Mouse (Mus musculus) embryonic facial prominence, embryonic 11.5 days (tissue): ENCODE results near the gene Mef2a. TPM values are rescaled to one million over a fixed set of nuclear protein-coding genes. Genes with fewer than 3 reads are reported as not detected.

Experiments used
- ATAC-seq: fragments of 200-750 bp; cut with Nextera tagmentation; replicated peaks from 2 replicates; pipeline ENCODE4 v1.8.0; 2017; ENCODE audit warnings: low read depth; ENCODE audit not compliant: insufficient number of reproducible peaks, low FRiP score, low TSS enrichment
- DNase-seq: peaks from one replicate; pipeline ENCODE4 v3.0.0-alpha.2; 2015; ENCODE audit warnings: low spot score
- H3K27ac ChIP-seq: fragments of 300-500 bp; sonication (generic); replicated peaks from 2 replicates; pipeline ENCODE4 v1.5.1; 2014; ENCODE audit warnings: mild to moderate bottlenecking, low read depth, low read length, control low read depth
- H3K27me3 ChIP-seq: fragments of 300-500 bp; sonication (generic); 2 replicates; pipeline ENCODE4 v1.6.1; 2014; ENCODE audit warnings: mild to moderate bottlenecking, low read length, moderate library complexity, mixed read lengths; ENCODE audit not compliant: control insufficient read depth, insufficient read depth
- H3K36me3 ChIP-seq: fragments of 300-500 bp; sonication (generic); replicated peaks from 2 replicates; pipeline ENCODE4 v1.6.1; 2014; ENCODE audit warnings: low read depth, mild to moderate bottlenecking, low read length, moderate library complexity, mixed read lengths; ENCODE audit not compliant: control insufficient read depth, insufficient read depth
- H3K4me1 ChIP-seq: fragments of 300-500 bp; sonication (generic); 2 replicates; pipeline ENCODE4 v1.6.1; 2014; ENCODE audit warnings: low read length, mixed read lengths; ENCODE audit not compliant: control insufficient read depth, insufficient read depth
- H3K4me2 ChIP-seq: fragments of 300-500 bp; sonication (generic); 2 replicates; pipeline ENCODE4 v1.6.1; 2014; ENCODE audit warnings: low read depth, mild to moderate bottlenecking, control low read depth, low read length, moderate library complexity
- H3K4me3 ChIP-seq: fragments of 300-500 bp; sonication (generic); 2 replicates; pipeline ENCODE4 v1.5.1; 2014; ENCODE audit warnings: low read depth, low read length, control low read depth
- H3K9ac ChIP-seq: fragments of 300-500 bp; sonication (generic); replicated peaks from 2 replicates; pipeline ENCODE4 v1.6.1; 2014; ENCODE audit warnings: mild to moderate bottlenecking, control low read depth, low read length
- H3K9me3 ChIP-seq: fragments of 300-500 bp; sonication (generic); replicated peaks from 2 replicates; pipeline ENCODE4 v1.6.1; 2016; ENCODE audit warnings: mild to moderate bottlenecking, low read length, inconsistent platforms, mixed read lengths; ENCODE audit not compliant: control insufficient read depth
- WGBS: fragments of 180-500 bp; shearing (Covaris S2); extraction: QIAGEN DNeasy Blood & Tissue Kit; methylation state at CpG from one replicate; pipeline ENCODE4 v1.1.7; 2014; 5-methylcytosine and 5-hydroxymethylcytosine counted together
- polyA plus RNA-seq: library from polyadenylated mRNA; unstranded; fragments of >200 nt; fragmentation: Nextera tagmentation; extraction: Ambion mirVana; gene quantifications from 2 replicates; pipeline ENCODE4 v1.2.1, GENCODE M21; 2014

Mef2a gene
- polyA plus RNA-seq, 1 experiment from 2014 or later = 29.4 TPM

DNA sequence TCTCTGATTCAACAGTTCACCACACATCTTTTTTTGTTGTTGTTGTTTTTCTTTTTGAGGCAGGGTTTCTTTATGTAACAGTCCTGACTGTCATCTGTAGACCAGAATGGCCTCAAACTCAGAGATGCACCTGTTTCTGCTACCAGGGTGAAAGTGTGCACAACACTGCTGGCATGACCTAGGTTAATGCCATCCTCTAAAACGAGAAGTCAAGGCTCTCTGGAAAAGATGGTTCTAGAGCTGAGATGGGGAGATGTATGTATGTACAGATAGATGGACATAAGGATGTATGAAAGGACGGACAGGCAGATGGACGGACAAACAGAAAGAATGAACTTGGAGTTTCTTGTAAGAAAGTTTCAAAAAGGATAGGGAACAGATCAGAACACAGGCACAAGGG, 12.1 kb downstream of the Mef2a start:
- Histone ChIP-seq H3K9me3 (no peaks in the 10 kb centered on the region), H3K36me3 (no peaks in the 10 kb centered on the region), H3K4me1 (no peaks in the 10 kb centered on the region), H3K9ac (no peak overlapping the region), H3K27me3 (no peaks in the 10 kb centered on the region), H3K27ac (no peak overlapping the region), H3K4me3 (no peak overlapping the region), H3K4me2 (no peak overlapping the region)
- no peak for DNase-seq
- no peak for ATAC-seq
- WGBS = 89% methylated on average over 3 of the region's 3 CpGs

DNA sequence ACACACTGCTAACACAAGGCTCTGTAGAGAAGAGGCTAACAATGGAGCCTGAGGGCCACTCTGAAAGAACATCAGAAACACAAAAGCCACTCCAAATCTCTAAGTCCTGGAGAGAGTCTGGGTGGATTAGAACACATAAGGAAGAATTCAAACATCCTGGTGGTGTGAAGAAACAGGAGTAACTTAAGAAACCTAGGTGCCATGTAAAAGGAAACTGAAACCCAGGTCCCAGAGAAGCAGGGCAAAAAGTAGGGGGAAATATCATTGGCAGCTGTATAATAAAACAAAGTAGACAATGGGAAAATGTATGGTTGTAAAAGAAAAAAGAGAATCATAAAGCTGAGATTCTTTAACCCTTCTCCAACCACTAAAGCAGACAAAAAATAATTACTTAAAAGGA, 12.8 kb downstream of the Mef2a start:
- no peak overlapping the region for H3K9ac ChIP-seq
- no peaks in the 10 kb centered on the region for H3K36me3 ChIP-seq
- no peak overlapping the region for H3K27ac ChIP-seq
- DNase-seq (no peak), ATAC-seq (no peak)
- no peak overlapping the region for H3K4me3 ChIP-seq
- no peaks in the 10 kb centered on the region for H3K9me3 ChIP-seq
- no peaks in the 10 kb centered on the region for H3K4me1 ChIP-seq
- no peaks in the 10 kb centered on the region for H3K27me3 ChIP-seq
- H3K4me2 ChIP-seq = no peak overlapping the region

DNA sequence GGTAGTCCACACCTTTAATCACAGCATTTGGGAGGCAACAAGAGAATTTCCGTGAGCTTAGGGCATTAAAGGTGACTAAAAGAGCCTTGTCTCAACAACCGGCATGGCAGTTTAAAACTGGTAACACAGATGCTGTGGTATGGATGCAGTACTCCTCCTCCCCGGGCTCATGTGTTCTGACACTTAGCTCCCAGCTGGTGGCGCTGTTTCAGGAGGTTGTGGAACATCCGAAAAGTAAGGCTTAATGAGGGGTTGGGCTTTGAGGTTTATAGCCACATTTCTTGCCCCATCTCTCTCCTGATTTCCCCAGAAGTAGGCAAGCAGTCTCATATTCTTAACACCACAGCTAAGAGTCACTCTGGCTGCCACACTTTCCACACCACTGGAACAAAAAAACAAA, 16.8 kb downstream of the Mef2a start:
- Histone ChIP-seq H3K27ac (no peak overlapping the region), H3K4me2 (no peak overlapping the region), H3K36me3 (no peaks in the 10 kb centered on the region), H3K4me3 (no peak overlapping the region), H3K9me3 (no peaks in the 10 kb centered on the region), H3K9ac (no peak overlapping the region), H3K27me3 (no peaks in the 10 kb centered on the region), H3K4me1 (no peaks in the 10 kb centered on the region)
- 92% methylated on average over 5 of the region's 5 CpGs for WGBS
- DNase-seq (no peak), ATAC-seq (no peak)

DNA sequence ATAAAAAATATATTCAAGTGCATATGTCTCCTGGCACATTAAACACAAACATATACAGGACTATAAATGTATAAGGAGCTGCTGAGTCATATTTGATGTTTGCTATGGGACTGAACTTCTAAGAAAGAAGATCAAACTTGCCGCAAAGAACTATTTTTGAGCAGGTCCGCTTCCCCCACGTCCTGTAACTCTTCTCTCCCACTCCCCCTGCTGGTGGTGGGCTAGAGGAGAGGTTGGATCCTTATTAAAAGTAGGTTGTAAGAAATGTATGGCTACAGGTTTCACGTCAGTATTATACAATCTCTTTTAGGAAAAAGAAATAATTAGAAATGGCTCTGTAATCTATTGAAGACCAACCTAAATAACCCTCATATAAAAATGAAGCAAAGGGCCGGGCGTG, 19.0 kb downstream of the Mef2a start:
- H3K4me1 ChIP-seq = no peaks in the 10 kb centered on the region
- no peak overlapping the region for H3K27ac ChIP-seq
- no peaks in the 10 kb centered on the region for H3K27me3 ChIP-seq
- H3K4me2 ChIP-seq = no peak overlapping the region
- H3K4me3 ChIP-seq = no peak overlapping the region
- no peaks in the 10 kb centered on the region for H3K36me3 ChIP-seq
- ATAC-seq (no peak), DNase-seq (no peak)
- 87% methylated on average over 6 of the region's 6 CpGs for WGBS
- H3K9ac ChIP-seq = no peak overlapping the region
- no peaks in the 10 kb centered on the region for H3K9me3 ChIP-seq

DNA sequence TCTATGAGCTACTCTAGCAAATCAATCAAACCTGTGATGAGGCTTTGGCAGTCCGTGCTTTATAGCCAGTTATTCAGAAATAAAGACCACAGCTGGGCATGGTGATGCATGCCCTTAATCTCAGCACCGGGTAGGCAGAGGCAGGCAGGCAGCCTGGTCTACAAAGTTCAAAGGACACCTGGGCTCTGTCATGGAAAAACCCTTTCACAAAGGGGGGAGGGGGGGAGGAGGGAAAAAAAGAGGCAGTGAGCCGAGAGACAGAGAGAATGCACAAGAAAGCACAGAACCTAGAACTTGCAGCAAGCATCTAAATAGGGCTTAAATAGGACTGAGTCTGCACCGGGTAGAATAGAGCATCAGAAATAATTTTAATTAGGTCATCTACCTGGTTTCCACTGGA, 19.7 kb downstream of the Mef2a start:
- no peaks in the 10 kb centered on the region for H3K9me3 ChIP-seq
- no peak for ATAC-seq
- DNase-seq = no peak
- no peaks in the 10 kb centered on the region for H3K27me3 ChIP-seq
- no peak overlapping the region for H3K4me3 ChIP-seq
- no peaks in the 10 kb centered on the region for H3K4me1 ChIP-seq
- no peaks in the 10 kb centered on the region for H3K36me3 ChIP-seq
- 76% methylated on average over 4 of the region's 4 CpGs for WGBS
- no peak overlapping the region for H3K4me2 ChIP-seq
- no peak overlapping the region for H3K27ac ChIP-seq
- H3K9ac ChIP-seq = no peak overlapping the region

DNA sequence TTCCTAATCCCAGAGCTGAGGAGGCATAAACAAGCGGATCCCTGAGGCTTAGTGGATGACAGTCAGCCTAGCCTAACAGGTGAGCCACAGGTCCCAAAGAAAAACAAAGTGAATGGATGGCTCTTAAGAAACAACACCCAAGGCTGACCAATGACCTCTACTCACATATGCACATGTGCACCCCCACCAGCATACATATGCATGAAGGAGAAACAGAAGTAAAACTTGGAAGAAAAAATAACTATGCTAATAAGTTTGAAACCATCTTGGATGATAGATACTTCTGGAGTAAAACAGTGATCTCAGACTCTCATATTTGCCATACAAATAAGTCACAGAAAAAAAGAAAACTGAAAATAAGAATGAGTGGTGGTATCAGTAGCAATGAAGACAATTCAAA, 28.2 kb downstream of the Mef2a start:
- Histone ChIP-seq H3K36me3 (no peaks in the 10 kb centered on the region), H3K4me1 (no peaks in the 10 kb centered on the region), H3K4me3 (no peak overlapping the region), H3K4me2 (no peak overlapping the region), H3K9ac (no peak overlapping the region), H3K27me3 (no peaks in the 10 kb centered on the region), H3K9me3 (no peaks in the 10 kb centered on the region), H3K27ac (no peak overlapping the region)
- 78% methylated on average over 1 of the region's 1 CpGs for WGBS
- DNase-seq = no peak
- no peak for ATAC-seq

DNA sequence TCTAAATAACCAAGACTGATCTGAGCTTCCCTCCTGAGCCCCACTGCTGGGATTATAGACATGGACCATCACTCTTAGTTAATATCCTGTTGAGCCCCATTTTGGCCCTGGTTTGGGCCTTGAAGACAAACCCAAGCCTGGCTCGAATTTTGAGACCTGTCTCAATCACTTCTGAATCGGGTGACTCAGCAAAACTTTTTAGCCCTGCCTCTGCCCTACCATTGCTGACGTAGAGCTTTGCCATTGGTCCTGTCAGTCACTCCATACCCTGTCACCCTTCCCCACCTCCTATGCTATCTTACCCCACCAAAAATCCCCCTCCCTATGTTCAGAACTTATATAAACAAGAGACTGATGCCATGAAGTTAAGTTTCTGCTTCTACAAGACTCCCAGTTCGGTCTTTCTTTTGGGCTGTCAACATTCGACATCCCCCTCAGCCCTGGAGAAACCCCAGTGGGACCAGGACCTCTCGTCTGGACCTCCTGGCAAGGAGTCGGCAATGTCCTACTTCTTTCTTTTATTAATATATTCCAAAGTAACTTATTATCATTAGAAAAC, 30.5 kb downstream of the Mef2a start:
- no peaks in the 10 kb centered on the region for H3K27me3 ChIP-seq
- DNase-seq = no peak
- no peak overlapping the region for H3K4me2 ChIP-seq
- H3K36me3 ChIP-seq = no peaks in the 10 kb centered on the region
- H3K27ac ChIP-seq = no peak overlapping the region
- no peak overlapping the region for H3K9ac ChIP-seq
- no peaks in the 10 kb centered on the region for H3K9me3 ChIP-seq
- ATAC-seq = no peak
- no peaks in the 10 kb centered on the region for H3K4me1 ChIP-seq
- 88% methylated on average over 7 of the region's 7 CpGs for whole genome bisulfite sequencing
- H3K4me3 ChIP-seq = no peak overlapping the region

DNA sequence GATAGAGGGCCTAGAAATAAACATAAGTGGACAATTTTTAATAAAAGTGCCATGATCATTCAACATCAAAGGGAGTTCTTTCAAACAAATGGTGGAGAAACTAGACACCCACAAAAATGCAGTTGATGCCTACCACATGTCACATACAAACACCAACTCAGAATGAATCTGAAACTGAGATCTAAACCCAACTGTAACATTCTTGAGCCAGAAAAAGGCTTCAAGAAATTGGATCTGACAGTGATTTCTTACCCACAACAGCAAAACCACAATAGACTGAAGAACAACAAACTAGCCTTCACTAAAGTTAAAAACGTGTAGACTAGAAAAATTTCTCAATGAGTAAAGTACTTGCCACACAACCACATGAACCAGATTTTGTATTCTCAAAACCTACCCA, 52.3 kb downstream of the Mef2a start:
- 65% methylated on average over 1 of the region's 1 CpGs for WGBS
- H3K9me3 ChIP-seq = no peaks in the 10 kb centered on the region
- no peaks in the 10 kb centered on the region for H3K27me3 ChIP-seq
- DNase-seq (peak; percentile 17), ATAC-seq (no peak)
- H3K36me3 ChIP-seq = no peaks in the 10 kb centered on the region
- no peaks in the 10 kb centered on the region for H3K4me1 ChIP-seq
- H3K4me3 ChIP-seq = no peak overlapping the region
- H3K4me2 ChIP-seq = no peak overlapping the region
- no peak overlapping the region for H3K27ac ChIP-seq
- no peak overlapping the region for H3K9ac ChIP-seq
